In the genomic region with DNA sequence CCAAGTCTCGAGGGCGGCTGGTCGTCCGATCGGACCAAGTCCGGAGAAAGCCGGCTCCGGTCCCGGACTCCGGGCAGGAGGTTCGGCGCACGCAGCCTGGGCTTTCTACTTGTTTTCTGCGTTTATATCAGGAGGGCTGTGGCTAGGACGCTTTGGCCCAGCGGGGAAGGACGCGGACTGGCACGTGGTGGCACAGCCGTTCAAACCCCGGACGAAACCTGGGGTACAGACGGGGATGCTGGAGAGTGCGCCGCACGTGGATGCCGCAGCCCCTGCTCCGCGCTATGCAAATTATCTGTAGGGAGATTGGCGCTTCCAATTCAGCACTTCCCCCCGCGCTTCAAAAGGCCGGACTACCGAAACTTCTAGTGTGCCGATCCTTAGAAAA, we compare ENCODE assay signal across 1 mouse cellular context.
TF ChIP-seq lines count a peak whose summit lies in the region.

No protein-coding gene starts in this region.

TF ChIP-seq in CH12.LX, 34 proteins besides CTCF, POLR2A, EP300 and RAD21 (continued from another document):
- no peak for TF ChIP-seq ZC3H11A (IDR thresholded peaks at IDR 0.05; ENCODE audit: low read depth, low read length)
- TF ChIP-seq UBTF (IDR thresholded peaks at IDR 0.05; ENCODE audit: low read depth, low read length): peak; percentile 86; the same call in 1 of the 2 replicates
- TF ChIP-seq USF2 (conservative IDR thresholded peaks at IDR 0.05; ENCODE audit: low read depth, low read length): 0 out of 2 replicates have a peak, but pooled peaks have one; percentile 17
- TF ChIP-seq ETS1 (conservative IDR thresholded peaks at IDR 0.05; ENCODE audit: low read depth, low read length): peak; percentile 62
- peak; percentile 97 for TF ChIP-seq MAX (IDR thresholded peaks at IDR 0.05; ENCODE audit: low read length)
- TF ChIP-seq ZMIZ1 (IDR thresholded peaks at IDR 0.05; ENCODE audit: low read depth, low read length): no peak; the same call in 1 of the 2 replicates
- TF ChIP-seq ZNF384 (IDR thresholded peaks at IDR 0.05; ENCODE audit: low read depth, low read length): no peak
- TF ChIP-seq NRF1 (IDR thresholded peaks at IDR 0.05; ENCODE audit: low read depth, low read length): 0 out of 2 replicates have a peak, but pooled peaks have one; percentile 24
- TF ChIP-seq MAFK (IDR thresholded peaks at IDR 0.05; ENCODE audit: insufficient replicate concordance, low read length): no peak
- peak; percentile 21; the same call in 1 of the 2 replicates for TF ChIP-seq MAZ (IDR thresholded peaks at IDR 0.05; ENCODE audit: low read depth, low read length)
- TF ChIP-seq RCOR1 (conservative IDR thresholded peaks at IDR 0.05; ENCODE audit: low read depth, low read length): peak; percentile 75; the same call in 1 of the 2 replicates
- TF ChIP-seq ELF1 (IDR thresholded peaks at IDR 0.05; ENCODE audit: low read depth, low read length): no peak
- peak; percentile 83 for TF ChIP-seq NELFE (IDR thresholded peaks at IDR 0.05; ENCODE audit: low read depth, low read length)
- TF ChIP-seq BHLHE40 (IDR thresholded peaks at IDR 0.05; ENCODE audit: low read depth, low read length): peak; percentile 100
- TF ChIP-seq CHD1 (IDR thresholded peaks at IDR 0.05; ENCODE audit: low read depth, low read length): peak; percentile 87; the same call in 1 of the 2 replicates
- TF ChIP-seq KAT2A (IDR thresholded peaks at IDR 0.05; ENCODE audit: insufficient replicate concordance, low read length): peak; percentile 0; the same call in 1 of the 2 replicates
- 0 out of 2 replicates have a peak, but pooled peaks have one; percentile 30 for TF ChIP-seq TCF12 (IDR thresholded peaks at IDR 0.05; ENCODE audit: low read depth, low read length)
- TF ChIP-seq USF1 (IDR thresholded peaks at IDR 0.05; ENCODE audit: low read depth, low read length): peak; percentile 21
- peak; percentile 56; the same call in 1 of the 2 replicates for TF ChIP-seq E2F4 (IDR thresholded peaks at IDR 0.05; ENCODE audit: insufficient replicate concordance, low read depth, low read length)
